Mouse (Mus musculus) telencephalon, adult 2 months (tissue): ENCODE measurements around the gene Abcg2.

ENCODE experiments used
- DNase-seq: peaks from one replicate; pipeline ENCODE4 v3.0.0-alpha.2; 2011; ENCODE audit warnings: low read depth, low spot score

The Abcg2 gene

DNA sequence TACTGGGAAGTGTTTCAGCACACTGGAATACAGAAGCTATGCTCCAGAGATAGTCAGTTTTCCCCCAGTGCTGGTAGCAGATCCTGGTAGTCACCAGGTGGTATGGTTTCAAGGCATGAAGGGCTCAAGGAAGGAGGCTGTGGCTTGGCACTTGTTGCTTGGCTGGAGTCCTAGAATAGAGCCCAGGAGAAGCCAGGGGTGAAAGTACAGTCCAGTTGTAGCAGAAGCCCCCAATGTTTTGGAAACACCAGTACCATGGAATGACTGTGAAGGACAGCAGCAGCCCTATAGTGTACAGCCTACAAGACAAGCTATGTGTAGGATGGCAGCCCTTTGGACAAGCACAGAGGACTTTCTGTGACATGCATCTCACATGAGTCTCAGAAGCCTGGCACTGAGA is 54.2 kb downstream of the Abcg2 start:
- DNase-seq: no peak

DNA sequence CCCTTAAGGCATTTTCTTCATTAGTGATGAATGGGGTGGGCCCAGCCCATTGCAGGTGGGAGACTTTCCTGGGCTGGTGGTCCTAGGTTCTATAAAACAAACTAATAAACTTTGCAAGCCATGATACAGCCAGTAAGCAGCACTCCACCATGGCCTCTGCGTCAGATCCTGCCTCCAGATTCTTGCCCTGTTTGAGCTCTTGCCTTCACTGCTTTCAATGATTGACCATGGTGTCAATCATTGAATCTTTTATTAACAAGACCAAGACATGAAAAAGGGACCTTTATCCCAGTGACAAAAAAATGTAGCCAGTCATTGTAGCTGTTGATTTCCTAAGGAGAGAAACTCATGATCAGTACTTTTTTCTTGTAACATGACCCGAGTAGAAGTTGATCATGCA is 55.1 kb downstream of the Abcg2 start:
- DNase-seq: no peak

DNA sequence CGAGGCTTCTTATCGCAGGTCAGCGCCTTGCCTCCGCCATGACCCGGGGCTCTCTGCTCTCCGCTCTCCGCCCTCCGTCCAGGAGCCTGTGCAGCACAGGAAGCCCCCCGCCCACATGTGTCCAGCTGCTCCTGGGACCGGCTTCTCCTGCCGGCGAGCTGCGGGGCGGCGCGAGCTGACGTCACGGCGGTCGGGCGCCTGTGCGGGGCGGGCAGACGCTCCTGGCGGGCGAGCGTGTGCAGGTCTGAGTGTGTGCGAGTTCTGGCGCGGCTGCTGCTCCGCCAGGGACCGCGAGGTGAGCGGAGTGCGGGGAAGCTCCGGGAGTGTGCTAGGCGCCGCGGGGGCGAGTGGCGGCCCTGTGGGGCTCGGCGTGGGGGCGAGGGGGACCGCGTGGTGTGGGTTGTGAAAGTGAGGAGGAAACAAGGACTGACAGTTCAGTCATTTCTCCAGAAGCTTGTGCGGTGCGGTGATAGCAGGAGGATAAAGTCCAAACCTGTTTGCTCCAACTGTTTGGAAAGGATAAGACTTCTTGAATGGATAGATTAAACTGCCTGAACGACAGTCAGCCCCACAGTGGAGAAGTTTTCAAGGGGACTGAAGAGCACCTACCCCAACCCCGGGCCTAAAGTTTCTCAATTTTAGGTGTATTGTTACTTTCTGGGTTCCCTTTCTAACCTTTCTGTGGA is 56.2 kb downstream of the Abcg2 start:
- DNase-seq: peak; percentile 39

DNA sequence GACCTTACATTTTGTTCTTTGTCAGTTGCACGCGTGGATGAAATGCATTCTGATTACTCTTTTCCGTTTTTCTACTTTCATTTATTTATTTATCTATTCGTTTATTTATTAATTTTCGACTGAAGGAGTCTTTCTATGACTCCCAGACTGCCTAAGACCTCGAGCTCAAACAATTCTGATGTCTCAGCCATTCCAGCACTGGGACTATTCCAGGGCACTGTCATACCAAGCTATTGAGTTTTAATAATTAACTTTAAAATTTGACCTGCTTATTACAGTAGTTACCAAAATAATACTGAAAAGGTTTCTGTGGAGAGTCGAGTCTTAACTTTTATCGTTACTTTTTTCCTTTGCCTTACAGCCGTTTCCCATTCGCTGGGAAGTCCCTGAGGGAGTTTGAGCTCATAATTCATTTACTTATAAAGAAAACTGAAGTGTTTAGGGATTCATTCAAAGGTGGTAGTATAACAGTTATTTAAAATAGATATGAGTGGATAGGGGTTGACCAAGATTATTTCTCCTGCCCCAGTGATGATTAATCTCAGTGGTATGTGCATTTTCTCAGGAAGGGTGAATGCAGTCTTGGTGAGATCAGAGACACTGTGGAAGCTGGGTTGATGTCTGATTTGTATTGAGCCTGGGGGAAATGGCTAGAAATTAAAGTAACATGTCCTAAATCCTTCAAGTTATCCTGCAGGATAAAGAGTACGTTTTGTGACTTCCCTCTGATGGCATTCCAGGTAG is 56.9 kb downstream of the Abcg2 start:
- no peak for DNase-seq

DNA sequence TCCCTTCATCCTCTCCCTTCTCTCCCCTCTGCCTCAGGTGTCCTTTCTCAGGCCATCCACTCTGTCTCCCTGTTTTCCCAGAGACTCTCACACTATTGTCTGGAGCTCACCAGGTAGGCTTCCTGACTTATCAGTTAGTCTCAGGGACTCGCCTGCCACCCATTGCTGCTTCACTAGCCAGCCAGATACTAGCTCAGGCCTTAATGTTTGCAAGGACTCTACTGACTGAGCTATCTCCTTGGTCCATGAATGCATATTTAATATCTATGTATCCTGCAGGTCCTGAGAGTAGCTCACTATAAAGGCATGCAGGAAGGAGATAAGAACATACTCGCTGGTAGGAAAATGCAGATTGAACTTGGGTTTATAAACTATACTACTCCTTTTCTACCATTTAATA is 57.9 kb downstream of the Abcg2 start:
- DNase-seq: no peak

DNA sequence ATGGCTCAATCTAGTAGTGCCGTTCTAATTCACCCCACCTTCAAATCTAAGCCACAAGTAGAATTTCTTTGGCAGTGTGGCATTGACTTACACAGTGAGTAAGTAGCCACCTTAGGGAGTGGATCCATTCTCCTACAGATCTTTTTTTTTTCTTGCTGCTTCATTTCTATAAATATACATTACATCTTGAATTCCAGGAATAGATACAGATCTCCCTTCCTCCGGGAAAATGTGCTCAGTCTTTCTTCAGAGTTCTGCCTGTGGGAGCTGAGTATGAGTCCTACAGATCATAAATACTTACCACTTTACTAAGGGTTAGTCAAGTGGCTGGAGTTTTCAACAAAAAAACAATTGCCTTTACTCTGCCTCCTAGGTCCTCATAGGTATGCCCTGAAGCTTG is 60.3 kb downstream of the Abcg2 start:
- DNase-seq: peak; percentile 29

DNA sequence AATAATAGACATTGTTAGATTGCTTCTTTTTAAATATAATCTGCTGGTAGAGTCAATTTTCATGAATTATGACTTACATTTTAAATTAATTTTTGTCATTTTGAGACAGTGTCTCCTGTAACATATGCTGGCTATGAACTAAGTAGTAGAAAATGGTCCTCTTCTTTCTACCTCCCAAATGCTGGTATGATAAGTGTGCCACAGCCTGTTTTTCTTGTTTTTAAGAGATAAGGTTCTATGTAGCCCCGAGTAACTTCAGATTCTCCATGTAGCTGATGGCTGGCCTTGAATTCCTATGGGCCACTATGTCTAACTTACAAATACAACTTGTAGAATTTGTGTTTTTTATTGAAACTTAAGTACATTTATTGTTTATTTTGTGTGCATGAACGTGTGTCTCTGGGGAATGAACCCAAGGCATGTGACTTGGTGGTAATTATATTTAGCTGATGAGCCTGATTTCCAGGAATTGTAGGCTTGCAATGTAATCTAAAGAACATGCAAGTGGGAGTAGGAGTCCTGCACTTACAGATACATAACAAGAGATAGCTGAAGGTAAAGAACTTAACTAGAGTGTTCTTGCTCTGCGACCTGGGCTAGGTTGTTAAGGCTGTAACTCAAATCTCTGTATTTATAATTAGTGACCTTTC is 63.9 kb downstream of the Abcg2 start:
- no peak for DNase-seq

DNA sequence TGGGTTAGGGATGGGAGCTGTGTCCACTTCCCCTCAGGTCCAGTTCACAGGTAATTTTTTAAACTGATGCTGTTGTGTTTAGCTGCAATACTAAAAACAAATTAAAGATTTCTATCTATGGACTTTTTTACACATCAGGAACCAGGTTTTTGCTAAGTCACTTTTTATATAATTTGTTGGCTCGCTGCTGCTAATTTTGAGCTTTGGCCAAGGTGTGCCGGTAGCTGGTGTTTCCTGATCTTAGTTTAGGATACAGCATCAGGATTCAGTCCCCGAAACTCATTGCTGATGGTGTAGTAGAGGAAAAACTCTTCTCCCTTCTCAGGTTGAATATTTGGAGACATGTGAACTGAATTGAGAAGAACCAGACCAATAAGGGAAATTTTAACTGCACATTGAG is 65.8 kb downstream of the Abcg2 start:
- DNase-seq: no peak

DNA sequence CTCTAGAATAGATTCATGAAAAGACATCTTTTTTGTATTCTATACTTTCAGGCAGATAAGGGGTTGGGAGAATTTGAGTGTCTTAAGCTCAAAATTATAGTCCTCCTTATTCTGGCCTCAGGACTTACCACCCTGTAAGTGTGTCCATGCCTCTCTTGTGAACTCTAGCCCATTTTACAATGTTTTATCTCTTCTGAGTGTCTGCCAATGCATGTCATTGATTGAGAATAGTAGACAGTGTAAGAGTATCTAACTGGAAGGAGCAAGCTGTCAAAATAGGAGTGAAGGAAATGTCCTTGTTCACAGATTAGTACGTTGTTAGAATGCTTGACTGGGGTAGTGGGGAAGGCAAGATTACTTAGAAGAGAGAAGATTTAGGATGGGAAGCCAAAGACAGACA is 66.7 kb downstream of the Abcg2 start:
- DNase-seq: no peak

DNA sequence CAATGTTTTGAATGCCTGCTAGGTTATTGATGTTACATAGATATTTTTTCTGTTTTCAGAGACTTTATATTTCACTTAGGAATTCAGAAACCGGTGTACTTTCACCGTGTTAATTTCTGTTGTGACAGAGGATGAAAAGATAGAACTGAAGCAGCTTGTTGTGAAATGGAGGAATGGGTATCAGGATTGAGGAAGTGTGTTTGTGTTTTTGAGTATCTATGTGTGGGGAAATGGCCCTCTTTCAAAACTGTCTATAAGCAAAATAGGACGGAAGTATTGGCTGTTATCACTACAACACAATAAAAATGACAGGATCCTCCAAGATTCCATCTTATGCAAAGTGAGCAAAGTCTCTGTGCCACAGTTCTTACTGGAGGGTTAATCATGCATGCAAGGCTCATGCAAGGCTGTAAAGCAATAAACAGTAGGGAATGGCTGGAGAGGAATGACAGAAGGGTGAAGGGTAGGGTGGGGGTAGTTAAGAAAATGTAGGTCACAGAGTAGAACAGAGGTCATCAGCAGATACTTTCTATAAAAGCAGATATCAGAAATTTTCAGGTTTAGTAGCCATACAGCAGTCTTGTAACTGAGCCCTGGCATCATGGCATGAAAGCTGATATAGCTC is 76.7 kb downstream of the Abcg2 start:
- DNase-seq: no peak

DNA sequence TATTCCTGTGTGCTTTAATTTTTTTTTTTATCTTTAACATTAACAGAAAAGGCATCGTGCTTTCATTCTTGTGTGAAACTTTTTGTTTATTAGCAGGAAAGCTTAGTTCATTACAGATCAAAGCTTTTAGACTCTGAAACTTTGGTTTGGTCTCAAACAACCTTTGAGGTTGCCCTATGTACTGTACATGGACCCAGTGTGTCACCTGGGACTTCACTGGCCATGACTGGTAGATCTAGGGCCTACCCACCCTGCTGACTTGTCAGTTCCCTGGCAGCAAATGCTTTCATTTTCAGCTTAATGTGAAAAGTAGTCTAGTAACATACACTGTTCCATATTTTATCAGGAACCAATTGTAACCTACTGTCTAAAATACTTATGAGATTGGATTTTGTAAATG is 93.5 kb downstream of the Abcg2 start:
- DNase-seq: no peak

DNA sequence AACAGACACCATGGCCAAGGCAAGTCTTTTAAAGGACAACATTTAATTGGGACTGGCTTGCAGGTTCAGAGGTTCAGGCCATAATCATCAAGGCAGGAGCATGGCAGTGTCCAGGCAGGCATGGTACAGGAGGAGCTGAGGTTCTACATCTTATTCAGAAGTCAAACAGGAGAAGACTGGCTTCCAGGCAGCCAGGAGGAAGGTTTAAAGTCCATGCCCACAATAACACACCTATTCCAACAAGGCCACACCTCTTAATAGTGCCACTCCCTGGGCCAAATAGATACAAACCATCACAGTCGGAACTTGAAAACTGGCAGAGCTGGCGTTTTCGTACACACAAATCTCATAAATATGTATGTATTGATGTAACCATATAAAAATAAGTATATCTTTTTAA is 94.2 kb downstream of the Abcg2 start:
- no peak for DNase-seq

DNA sequence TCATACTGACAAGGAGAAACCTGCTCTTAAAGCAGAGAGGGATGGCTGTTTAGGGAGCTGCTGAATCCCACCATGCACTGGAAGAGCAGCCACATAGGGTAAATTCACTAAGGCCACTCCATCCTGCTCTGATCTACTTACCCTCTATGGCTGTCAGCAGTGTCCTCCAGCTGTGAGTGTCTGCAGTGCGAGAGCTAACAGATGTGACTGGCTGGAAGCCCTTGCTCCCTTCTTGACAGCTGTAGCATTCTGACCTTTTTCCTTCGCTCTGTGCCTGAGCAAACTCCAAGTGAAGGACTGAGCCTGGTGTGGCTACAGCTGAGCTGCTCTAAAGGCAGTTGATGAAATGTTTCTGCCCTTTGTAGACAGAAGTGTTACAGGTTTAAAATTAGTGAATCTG is 107.3 kb downstream of the Abcg2 start:
- DNase-seq: no peak

DNA sequence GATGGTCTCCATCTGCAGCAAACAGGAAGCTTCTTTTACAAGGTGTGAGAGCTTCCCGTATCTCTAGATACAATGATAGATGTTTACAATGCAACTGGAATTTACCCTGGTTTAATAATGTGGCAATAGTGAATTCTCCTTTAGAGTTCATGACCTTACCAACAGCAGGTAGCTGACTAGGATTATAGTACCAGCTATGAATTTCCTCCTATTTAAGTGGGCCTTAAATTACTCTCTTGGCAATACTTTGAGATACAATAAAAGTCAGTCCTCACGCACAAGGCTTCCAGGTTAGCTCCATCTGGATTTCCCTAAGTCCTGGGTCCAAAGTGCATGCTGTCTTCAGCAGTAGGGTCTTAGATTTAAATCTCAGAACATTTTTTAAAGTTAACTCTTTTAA is 109.9 kb downstream of the Abcg2 start:
- DNase-seq: no peak

DNA sequence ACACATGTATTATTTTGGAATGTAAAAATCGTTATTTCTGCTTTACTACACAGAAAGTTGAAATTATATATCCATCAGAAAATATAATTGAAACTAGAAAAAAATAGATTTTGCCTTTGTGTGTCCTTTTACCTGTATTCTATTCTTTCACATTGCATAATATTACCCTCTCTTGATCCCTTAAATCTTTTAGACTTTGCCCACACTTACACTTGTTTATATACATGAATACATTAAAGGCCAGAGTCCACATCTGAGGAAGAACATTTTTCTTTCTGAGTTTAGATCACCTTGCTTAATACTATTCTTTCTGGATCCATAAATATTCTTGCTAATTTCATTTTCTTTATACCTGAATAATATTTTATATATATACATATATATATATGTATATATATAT is 110.4 kb downstream of the Abcg2 start:
- DNase-seq: no peak

DNA sequence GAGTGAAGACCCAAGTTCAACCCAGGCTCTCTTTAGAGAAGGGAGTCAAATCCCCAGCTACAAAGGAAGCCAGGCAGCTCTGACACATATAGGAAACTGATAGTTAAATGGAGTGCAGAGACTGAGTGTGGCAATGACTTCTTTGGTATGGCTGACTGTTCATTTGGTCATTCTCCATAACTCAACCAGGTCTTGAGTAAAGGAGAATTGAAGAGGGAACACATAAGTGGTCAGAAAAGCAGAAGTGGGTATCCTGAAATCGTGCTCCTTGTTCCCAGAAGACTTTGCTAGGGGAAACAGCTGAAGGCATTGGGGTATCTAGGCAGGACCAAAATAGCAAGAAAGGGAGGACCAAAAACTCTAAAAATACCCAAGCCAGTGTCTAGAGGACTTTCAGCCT is 126.0 kb downstream of the Abcg2 start:
- no peak for DNase-seq

DNA sequence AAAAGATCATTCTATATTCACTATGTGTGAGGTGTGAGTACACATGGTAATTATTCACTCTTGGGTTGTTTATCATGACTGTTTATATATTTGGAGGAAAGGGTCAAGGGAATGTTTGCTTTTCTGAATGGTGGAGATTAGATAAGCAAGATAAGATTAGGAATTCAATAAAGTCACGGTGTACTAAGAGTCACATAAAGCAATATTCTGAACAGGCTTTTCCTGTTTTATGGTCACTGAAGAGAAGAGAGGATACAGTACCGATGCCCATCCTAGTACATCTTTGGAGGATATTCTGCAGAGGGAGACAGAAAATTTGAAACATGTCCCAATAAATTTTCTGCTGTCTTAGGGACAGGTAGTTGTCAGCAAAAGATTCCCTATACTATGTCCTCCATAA is 127.6 kb downstream of the Abcg2 start:
- no peak for DNase-seq

DNA sequence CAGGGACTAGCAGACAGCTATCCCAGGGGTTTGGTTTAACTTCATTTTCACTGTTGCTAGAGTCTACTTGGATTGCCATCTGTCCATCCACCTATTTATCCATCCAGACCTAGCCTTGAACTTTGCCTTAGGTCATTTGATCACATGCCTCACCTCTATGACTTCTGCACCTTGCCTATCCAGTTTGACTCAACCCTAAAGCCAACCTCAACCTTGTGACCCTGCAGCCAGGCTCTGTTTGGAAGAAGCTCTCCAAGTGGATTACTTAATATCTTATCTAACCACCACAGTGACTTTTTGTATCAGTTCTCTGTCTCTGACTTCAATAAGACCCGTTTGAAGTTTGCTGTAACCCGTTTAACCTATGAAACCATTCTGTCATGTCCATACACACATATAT is 149.5 kb downstream of the Abcg2 start:
- no peak for DNase-seq

DNA sequence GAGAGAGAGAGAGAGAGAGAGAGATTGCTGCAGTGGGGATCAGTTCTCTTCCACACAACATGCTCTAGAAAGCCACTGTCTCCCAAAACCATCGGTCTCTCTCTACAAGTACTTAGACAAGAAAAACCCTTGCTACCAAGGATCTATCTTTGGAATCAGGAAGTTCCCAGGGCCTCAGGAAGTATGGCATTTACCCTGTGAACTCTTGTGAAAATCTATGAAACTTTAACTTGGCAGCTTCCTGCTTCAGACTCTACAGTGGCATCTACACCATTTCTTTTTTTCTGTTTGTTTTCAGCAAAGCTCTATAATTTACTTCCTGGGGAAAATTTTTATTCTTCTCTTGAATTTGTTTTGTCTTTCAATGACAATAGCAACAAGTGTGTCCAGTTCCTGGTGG is 150.8 kb downstream of the Abcg2 start:
- DNase-seq: no peak
